Mouse (Mus musculus) lung, embryonic 15.5 days (tissue): ENCODE measurements at regions not wholly inside any gene's neighbourhood (a gene's known extent, or its start where the extent isn't known, plus 50 kb on each side); places are given as distances from the start of the nearest gene placed in this dataset.

ENCODE experiments used
- ATAC-seq: fragments of 200-750 bp; cut with Nextera tagmentation; 2 replicates; pipeline ENCODE4 v1.8.0; 2017; ENCODE audit warnings: moderate number of reproducible peaks, borderline replicate concordance; ENCODE audit not compliant: low FRiP score, low TSS enrichment; ENCODE audit errors: extremely low read depth
- H3K27ac ChIP-seq: fragments of 300-500 bp; sonication (generic); 2 replicates; pipeline ENCODE4 v1.5.1; 2015; ENCODE audit warnings: moderate library complexity, mild to moderate bottlenecking, inconsistent platforms
- H3K27me3 ChIP-seq: fragments of 300-500 bp; sonication (generic); 2 replicates; pipeline ENCODE4 v1.6.1; 2015; ENCODE audit warnings: inconsistent platforms
- H3K36me3 ChIP-seq: fragments of 300-500 bp; sonication (generic); 2 replicates; pipeline ENCODE4 v1.6.1; 2015; ENCODE audit warnings: inconsistent platforms
- H3K4me1 ChIP-seq: fragments of 300-500 bp; sonication (generic); 2 replicates; pipeline ENCODE4 v1.6.1; 2015; ENCODE audit warnings: inconsistent platforms
- H3K4me2 ChIP-seq: fragments of 300-500 bp; sonication (generic); 2 replicates; pipeline ENCODE4 v1.6.1; 2015; ENCODE audit warnings: inconsistent platforms, mild to moderate bottlenecking, moderate library complexity
- H3K4me3 ChIP-seq: fragments of 300-500 bp; sonication (generic); 2 replicates; pipeline ENCODE4 v1.5.1; 2015; ENCODE audit warnings: mild to moderate bottlenecking, inconsistent platforms
- H3K9ac ChIP-seq: fragments of 300-500 bp; sonication (generic); 2 replicates; pipeline ENCODE4 v1.6.1; 2015; ENCODE audit warnings: inconsistent platforms
- H3K9me3 ChIP-seq: fragments of 300-500 bp; sonication (generic); 2 replicates; pipeline ENCODE4 v1.6.1; 2016; ENCODE audit warnings: inconsistent platforms
- WGBS: fragments of 180-500 bp; shearing (Covaris S2); methylation state at CpG from one replicate; pipeline ENCODE4 v1.1.7; 2015; 5-methylcytosine and 5-hydroxymethylcytosine counted together

- Histone ChIP-seq H3K27me3 (no peaks in the 10 kb centered on the region), H3K27ac (no peak overlapping the region), H3K4me2 (no peak overlapping the region), H3K9ac (no peak overlapping the region), H3K4me1 (no peaks in the 10 kb centered on the region), H3K9me3 (no peaks in the 10 kb centered on the region), H3K36me3 (no peaks in the 10 kb centered on the region), H3K4me3 (no peak overlapping the region)
- WGBS: 81% methylated on average over 5 of the region's 5 CpGs
- ATAC-seq: no peak
Measured at GRCm38 (mm10) chr17:48795773-48796172, 136.4 kb upstream of the Lrfn2 start.

GRCm38 (mm10) chr17:48798196-48798595 lies 134.0 kb upstream of the Lrfn2 start:
- Histone ChIP-seq H3K27me3 (no peaks in the 10 kb centered on the region), H3K9me3 (no peaks in the 10 kb centered on the region), H3K4me1 (no peaks in the 10 kb centered on the region), H3K4me3 (no peak overlapping the region), H3K27ac (no peak overlapping the region), H3K4me2 (no peak overlapping the region), H3K9ac (no peak overlapping the region), H3K36me3 (no peaks in the 10 kb centered on the region)
- 56% methylated on average over 3 of the region's 3 CpGs for WGBS
- no peak for ATAC-seq

GRCm38 (mm10) chr17:48802673-48803072 lies 129.5 kb upstream of the Lrfn2 start:
- Histone ChIP-seq H3K9ac (no peak overlapping the region), H3K4me3 (no peak overlapping the region), H3K9me3 (no peaks in the 10 kb centered on the region), H3K27me3 (no peaks in the 10 kb centered on the region), H3K36me3 (no peaks in the 10 kb centered on the region), H3K4me2 (no peak overlapping the region), H3K27ac (no peak overlapping the region), H3K4me1 (no peaks in the 10 kb centered on the region)
- 54% methylated on average over 7 of the region's 7 CpGs for WGBS
- ATAC-seq: no peak

- no peaks in the 10 kb centered on the region for H3K9me3 ChIP-seq
- no peaks in the 10 kb centered on the region for H3K27me3 ChIP-seq
- no peak overlapping the region for H3K27ac ChIP-seq
- no peaks in the 10 kb centered on the region for H3K4me1 ChIP-seq
- no peak overlapping the region for H3K4me3 ChIP-seq
- ATAC-seq: no peak
- no peak overlapping the region for H3K4me2 ChIP-seq
- no peaks in the 10 kb centered on the region for H3K36me3 ChIP-seq
- H3K9ac ChIP-seq: no peak overlapping the region
- WGBS: 45% methylated on average over 3 of the region's 3 CpGs
Measured at GRCm38 (mm10) chr17:48807905-48808304, 124.3 kb upstream of the Lrfn2 start.

GRCm38 (mm10) chr17:48814753-48815504 lies 117.2 kb upstream of the Lrfn2 start:
- Histone ChIP-seq H3K9ac (no peak overlapping the region), H3K27ac (no peak overlapping the region), H3K27me3 (no peaks in the 10 kb centered on the region), H3K4me1 (peaks cover 8% of the 10 kb centered on the region), H3K36me3 (no peaks in the 10 kb centered on the region), H3K9me3 (no peaks in the 10 kb centered on the region), H3K4me2 (no peak overlapping the region), H3K4me3 (no peak overlapping the region)
- no peak for ATAC-seq
- WGBS: 65% methylated on average over 15 of the region's 15 CpGs

GRCm38 (mm10) chr17:48816588-48817324 lies 115.4 kb upstream of the Lrfn2 start:
- no peak overlapping the region for H3K27ac ChIP-seq
- H3K36me3 ChIP-seq: no peaks in the 10 kb centered on the region
- no peak overlapping the region for H3K9ac ChIP-seq
- H3K9me3 ChIP-seq: no peaks in the 10 kb centered on the region
- no peak overlapping the region for H3K4me3 ChIP-seq
- 43% methylated on average over 9 of the region's 9 CpGs for WGBS
- H3K4me2 ChIP-seq: no peak overlapping the region
- peaks cover 15% of the 10 kb centered on the region for H3K4me1 ChIP-seq
- no peak for ATAC-seq
- H3K27me3 ChIP-seq: no peaks in the 10 kb centered on the region

- Histone ChIP-seq H3K36me3 (no peaks in the 10 kb centered on the region), H3K9ac (no peak overlapping the region), H3K9me3 (no peaks in the 10 kb centered on the region; the same call in 1 of the 2 replicates), H3K27ac (no peak overlapping the region), H3K4me1 (peaks cover 15% of the 10 kb centered on the region), H3K4me3 (no peak overlapping the region), H3K4me2 (no peak overlapping the region), H3K27me3 (no peaks in the 10 kb centered on the region)
- ATAC-seq: no peak
- 79% methylated on average over 13 of the region's 13 CpGs for WGBS
Measured at GRCm38 (mm10) chr17:48817551-48817950, 114.6 kb upstream of the Lrfn2 start.

- no peak overlapping the region for H3K4me2 ChIP-seq
- H3K27ac ChIP-seq: peak overlapping the region; percentile 87
- H3K36me3 ChIP-seq: no peaks in the 10 kb centered on the region
- H3K4me3 ChIP-seq: no peak overlapping the region
- H3K9me3 ChIP-seq: no peaks in the 10 kb centered on the region; the same call in 1 of the 2 replicates
- 54% methylated on average over 1 of the region's 1 CpGs for WGBS
- no peaks in the 10 kb centered on the region for H3K27me3 ChIP-seq
- ATAC-seq: peak; percentile 68
- no peak overlapping the region for H3K9ac ChIP-seq
- peaks cover 18% of the 10 kb centered on the region for H3K4me1 ChIP-seq
Measured at GRCm38 (mm10) chr17:48819703-48820102, 112.5 kb upstream of the Lrfn2 start.

- ATAC-seq: no peak
- WGBS: 88% methylated on average over 20 of the region's 20 CpGs
Measured at GRCm38 (mm10) chr17:48822101-48822876, 109.9 kb upstream of the Lrfn2 start.

GRCm38 (mm10) chr17:48823921-48824320 lies 108.3 kb upstream of the Lrfn2 start:
- peaks cover 11% of the 10 kb centered on the region; the same call in 1 of the 2 replicates for H3K4me1 ChIP-seq
- H3K36me3 ChIP-seq: no peaks in the 10 kb centered on the region
- no peak overlapping the region for H3K9ac ChIP-seq
- 80% methylated on average over 9 of the region's 9 CpGs for WGBS
- ATAC-seq: no peak
- H3K9me3 ChIP-seq: no peaks in the 10 kb centered on the region; the same call in 1 of the 2 replicates
- H3K27ac ChIP-seq: no peak overlapping the region
- H3K27me3 ChIP-seq: no peaks in the 10 kb centered on the region
- H3K4me3 ChIP-seq: no peak overlapping the region
- no peak overlapping the region for H3K4me2 ChIP-seq

More at GRCm38 (mm10) chr17:48822101-48822876, 109.9 kb upstream of the Lrfn2 start:
- no peak overlapping the region for H3K4me2 ChIP-seq
- H3K4me1 ChIP-seq: peaks cover 11% of the 10 kb centered on the region; the same call in 1 of the 2 replicates
- H3K27ac ChIP-seq: 0 out of 2 replicates have a peak overlapping the region, but pooled peaks have one; percentile 87
- H3K27me3 ChIP-seq: no peaks in the 10 kb centered on the region
- H3K4me3 ChIP-seq: no peak overlapping the region
- no peaks in the 10 kb centered on the region for H3K36me3 ChIP-seq
- H3K9me3 ChIP-seq: no peaks in the 10 kb centered on the region; the same call in 1 of the 2 replicates
- H3K9ac ChIP-seq: no peak overlapping the region

- peaks cover 6% of the 10 kb centered on the region; the same call in 1 of the 2 replicates for H3K4me1 ChIP-seq
- ATAC-seq: no peak
- WGBS: 59% methylated on average over 9 of the region's 9 CpGs
Measured at GRCm38 (mm10) chr17:48825212-48825913, 106.8 kb upstream of the Lrfn2 start.

More at GRCm38 (mm10) chr17:48825212-48825913, 106.8 kb upstream of the Lrfn2 start:
- H3K27ac ChIP-seq: no peak overlapping the region
- no peak overlapping the region for H3K4me3 ChIP-seq
- no peak overlapping the region for H3K4me2 ChIP-seq
- H3K9ac ChIP-seq: no peak overlapping the region
- H3K36me3 ChIP-seq: no peaks in the 10 kb centered on the region
- H3K27me3 ChIP-seq: no peaks in the 10 kb centered on the region
- no peaks in the 10 kb centered on the region; the same call in 1 of the 2 replicates for H3K9me3 ChIP-seq
